Mouse (Mus musculus) heart, postnatal 0 days (tissue): ENCODE measurements around the gene Cilp.

Experiments
- CTCF ChIP-seq: IDR thresholded peaks from 2 replicates; pipeline ENCODE4 v1.5.1; 2016; ENCODE audit warnings: antibody characterized with exemption, control low read depth, low read depth
- EP300 ChIP-seq: IDR thresholded peaks from 2 replicates; pipeline ENCODE4 v1.6.1; 2016; ENCODE audit warnings: antibody characterized with exemption, low read depth

DNA sequence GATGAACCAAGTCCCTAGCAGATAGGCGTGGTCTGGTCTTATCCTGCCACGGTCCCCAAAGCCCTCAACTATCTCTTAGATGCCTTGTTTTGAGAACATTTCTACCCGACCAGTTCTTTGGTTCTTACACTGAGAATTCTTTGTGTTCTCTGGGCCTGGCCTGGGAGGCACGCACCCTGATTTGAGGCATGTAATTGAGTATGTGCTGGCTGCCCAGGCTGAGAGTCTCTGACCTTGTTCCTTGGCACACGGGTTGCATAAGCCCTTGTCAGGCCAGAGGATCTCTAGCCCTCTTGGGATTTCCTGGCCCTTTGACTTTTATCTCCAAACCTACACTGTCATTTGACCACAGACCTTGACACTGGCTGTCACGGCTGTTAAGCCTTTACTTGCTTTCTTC, 47.3 kb upstream of the Cilp start:
- TF ChIP-seq CTCF, result no peak
- no peak for TF ChIP-seq EP300
